Mouse (Mus musculus) C2C12 (cell line): ENCODE measurements around the gene Adgrv1. TPM values are rescaled to one million over a fixed set of nuclear protein-coding genes. Genes with fewer than 3 reads are reported as not detected.

Experiments used
- H3K27me3 ChIP-seq: one replicate; pipeline ENCODE4 v1.6.1; 2011; ENCODE audit not compliant: control insufficient read depth, insufficient read depth, insufficient read length
- H3K36me3 ChIP-seq: one replicate; pipeline ENCODE4 v1.6.1; 2011; ENCODE audit not compliant: control insufficient read depth, insufficient read depth
- H3K4me3 ChIP-seq: one replicate; pipeline ENCODE4 v1.5.1; 2011; ENCODE audit warnings: mild to moderate bottlenecking, control low read depth; ENCODE audit not compliant: poor library complexity, insufficient read depth, severe bottlenecking
- H3K79me2 ChIP-seq: one replicate; pipeline ENCODE4 v1.6.1; 2011; ENCODE audit not compliant: control insufficient read depth, insufficient read depth
- H3K79me3 ChIP-seq: one replicate; pipeline ENCODE4 v1.6.1; 2011; ENCODE audit warnings: low read depth, control low read depth
- H3ac ChIP-seq: one replicate; pipeline ENCODE3; 2011; ENCODE audit warnings: low read depth; ENCODE audit not compliant: control insufficient read depth, insufficient read length
- CEBPB ChIP-seq: IDR thresholded peaks from one replicate; pipeline ENCODE4 v1.6.1; 2011; ENCODE audit warnings: low read depth, mild to moderate bottlenecking, control low read depth, moderate library complexity
- CTCF ChIP-seq: IDR thresholded peaks from one replicate; pipeline ENCODE4 v1.5.1; 2011; ENCODE audit not compliant: control insufficient read depth, insufficient read depth, insufficient read length
- FOSL1 ChIP-seq: IDR thresholded peaks from one replicate; pipeline ENCODE4 v1.8.0; 2011; ENCODE audit warnings: mild to moderate bottlenecking, low read length; ENCODE audit not compliant: poor library complexity, insufficient read depth, severe bottlenecking
- MAX ChIP-seq: IDR thresholded peaks from one replicate; pipeline ENCODE4 v1.6.1; 2011; ENCODE audit warnings: mild to moderate bottlenecking, control low read depth
- MYOD1 ChIP-seq: IDR thresholded peaks from one replicate; pipeline ENCODE4 v1.6.1; 2011; ENCODE audit warnings: low read depth; ENCODE audit not compliant: control insufficient read depth, insufficient read length
- MYOG ChIP-seq: IDR thresholded peaks from one replicate; pipeline ENCODE4 v1.6.1; 2011; ENCODE audit not compliant: control insufficient read depth, insufficient read length; ENCODE audit errors: extremely low read depth
- USF1 ChIP-seq: IDR thresholded peaks from one replicate; pipeline ENCODE4 v1.6.1; 2011; ENCODE audit warnings: low read depth, mild to moderate bottlenecking, control low read depth, moderate library complexity
- polyA plus RNA-seq: library from polyadenylated mRNA; unstranded; fragments of >200 nt; fragmentation: generic; extraction: Trizol; gene quantifications from one replicate; pipeline ENCODE4 v1.2.1, GENCODE M21; 2012; ENCODE audit warnings: missing spikeins

Adgrv1 gene
- polyA plus RNA-seq, 1 experiment = 0.18 TPM

GRCm38 (mm10) chr13:81465794-81466193, 167.2 kb downstream of the Adgrv1 start:
- TF ChIP-seq MYOD1 (no peak), USF1 (no peak), FOSL1 (no peak), CEBPB (no peak), CTCF (no peak), MAX (no peak), MYOG (no peak)
- no peak overlapping the region for H3K4me3 ChIP-seq

GRCm38 (mm10) chr13:81449630-81450029, 183.3 kb downstream of the Adgrv1 start:
- H3K36me3 ChIP-seq = no peaks in the 10 kb centered on the region
- no peaks in the 10 kb centered on the region for H3K79me2 ChIP-seq
- TF ChIP-seq MYOG = no peak
- TF ChIP-seq MYOD1 = no peak
- TF ChIP-seq USF1 = no peak
- no peaks in the 10 kb centered on the region for H3K79me3 ChIP-seq
- peaks cover 7% of the 10 kb centered on the region for H3K27me3 ChIP-seq
- H3ac ChIP-seq = no peak overlapping the region
- no peak overlapping the region for H3K4me3 ChIP-seq

More at GRCm38 (mm10) chr13:81465794-81466193, 167.2 kb downstream of the Adgrv1 start:
- Histone ChIP-seq H3ac (no peak overlapping the region), H3K79me3 (no peaks in the 10 kb centered on the region), H3K27me3 (no peaks in the 10 kb centered on the region), H3K79me2 (no peaks in the 10 kb centered on the region), H3K36me3 (no peaks in the 10 kb centered on the region)

GRCm38 (mm10) chr13:81449198-81449597, 183.8 kb downstream of the Adgrv1 start:
- Histone ChIP-seq H3K27me3 (peaks cover 7% of the 10 kb centered on the region), H3K4me3 (no peak overlapping the region), H3K79me2 (no peaks in the 10 kb centered on the region), H3K79me3 (no peaks in the 10 kb centered on the region), H3K36me3 (no peaks in the 10 kb centered on the region), H3ac (no peak overlapping the region)
- no peak for TF ChIP-seq MYOG
- no peak for TF ChIP-seq CTCF

GRCm38 (mm10) chr13:81441412-81441811, 191.5 kb downstream of the Adgrv1 start:
- H3K79me2 ChIP-seq = no peaks in the 10 kb centered on the region
- H3ac ChIP-seq = no peak overlapping the region
- no peaks in the 10 kb centered on the region for H3K79me3 ChIP-seq
- peaks cover 15% of the 10 kb centered on the region for H3K27me3 ChIP-seq
- no peak overlapping the region for H3K4me3 ChIP-seq
- no peaks in the 10 kb centered on the region for H3K36me3 ChIP-seq
- TF ChIP-seq USF1 (no peak), MYOG (no peak), FOSL1 (no peak), MAX (no peak)

GRCm38 (mm10) chr13:81439390-81440025, 193.4 kb downstream of the Adgrv1 start:
- Histone ChIP-seq H3K4me3 (no peak overlapping the region), H3K79me2 (no peaks in the 10 kb centered on the region), H3K27me3 (peaks cover 10% of the 10 kb centered on the region), H3K36me3 (no peaks in the 10 kb centered on the region), H3ac (no peak overlapping the region), H3K79me3 (no peaks in the 10 kb centered on the region)
- no peak for TF ChIP-seq MYOG
- TF ChIP-seq MAX = no peak
- peak; percentile 2 for TF ChIP-seq CEBPB
- no peak for TF ChIP-seq FOSL1
- peak; percentile 67 for TF ChIP-seq CTCF
- no peak for TF ChIP-seq USF1
- no peak for TF ChIP-seq MYOD1

GRCm38 (mm10) chr13:81437088-81437487, 195.9 kb downstream of the Adgrv1 start:
- no peaks in the 10 kb centered on the region for H3K79me2 ChIP-seq
- TF ChIP-seq CTCF = no peak
- no peak for TF ChIP-seq CEBPB
- TF ChIP-seq MYOG = no peak
- no peak for TF ChIP-seq MYOD1
- TF ChIP-seq MAX = no peak
- no peak for TF ChIP-seq USF1
- no peak for TF ChIP-seq FOSL1
- H3K79me3 ChIP-seq = no peaks in the 10 kb centered on the region
- no peak overlapping the region for H3ac ChIP-seq
- no peak overlapping the region for H3K4me3 ChIP-seq
- H3K27me3 ChIP-seq = peaks cover 10% of the 10 kb centered on the region
- no peaks in the 10 kb centered on the region for H3K36me3 ChIP-seq
